Mouse (Mus musculus) common myeloid progenitor, adult 5-6 weeks (primary cell): ENCODE data around the gene Mfsd4b5. TPM values are rescaled to one million over a fixed set of nuclear protein-coding genes. Genes with fewer than 3 reads are reported as not detected.
"Not testable (repeated sequence)": the region's sequence is repeated elsewhere in the genome, so short reads cannot be mapped to it uniquely, and the experiment has no call there.

Source experiments
- ATAC-seq: replicated peaks from 2 replicates; pipeline ENCODE4 v1.8.0; 2016; ENCODE audit warnings: low read depth, mild to moderate bottlenecking, moderate TSS enrichment, inconsistent platforms; ENCODE audit not compliant: poor library complexity, severe bottlenecking
- total RNA-seq: library from RNA; stranded (forward); fragments of 200-1000, 187-1606 nt; gene quantifications from 2 replicates; pipeline ENCODE4 v1.2.3, GENCODE M21; 2017

Gene Mfsd4b5
- total RNA-seq, 1 experiment from 2014 or later: 0.59 TPM

- ATAC-seq: no peak
Measured at GRCm38 (mm10) chr10:39975771-39976170, 10.7 kb downstream of the Mfsd4b5 start.

- ATAC-seq: no peak
Measured at GRCm38 (mm10) chr10:39974982-39975381, 11.5 kb downstream of the Mfsd4b5 start.

GRCm38 (mm10) chr10:39967512-39967911 is 18.9 kb downstream of the Mfsd4b5 start:
- ATAC-seq: no peak

GRCm38 (mm10) chr10:39961906-39962305 is 24.5 kb downstream of the Mfsd4b5 start:
- peak; percentile 53 for ATAC-seq

- ATAC-seq: no peak
Measured at GRCm38 (mm10) chr10:39960441-39960822, 26.0 kb downstream of the Mfsd4b5 start.

- peak; percentile 97 for ATAC-seq
Measured at GRCm38 (mm10) chr10:39959761-39960440, 26.5 kb downstream of the Mfsd4b5 start, which contains the start of gene Mfsd4b3. Gene Mfsd4b3 (minus strand): TSS chr10:39960153.

GRCm38 (mm10) chr10:39958266-39958665 is 28.2 kb downstream of the Mfsd4b5 start:
- no peak for ATAC-seq

GRCm38 (mm10) chr10:39956340-39956878 is 30.0 kb downstream of the Mfsd4b5 start:
- ATAC-seq: no peak

- ATAC-seq: no peak
Measured at GRCm38 (mm10) chr10:39955163-39955562, 31.3 kb downstream of the Mfsd4b5 start.

- ATAC-seq: no peak
Measured at GRCm38 (mm10) chr10:39949377-39949954, 37.0 kb downstream of the Mfsd4b5 start.

- ATAC-seq: not testable (repeated sequence)
Measured at GRCm38 (mm10) chr10:39947195-39947594, 39.3 kb downstream of the Mfsd4b5 start.

- peak; percentile 72 for ATAC-seq
Measured at GRCm38 (mm10) chr10:39936553-39936952, 49.9 kb downstream of the Mfsd4b5 start.

- peak; percentile 63 for ATAC-seq
Measured at GRCm38 (mm10) chr10:39926616-39927139, 59.8 kb downstream of the Mfsd4b5 start, which contains the start of gene Mfsd4b2. Gene Mfsd4b2 (minus strand): TSS chr10:39926923.

GRCm38 (mm10) chr10:39924556-39924955 is 61.9 kb downstream of the Mfsd4b5 start:
- not testable (repeated sequence) for ATAC-seq

GRCm38 (mm10) chr10:39912616-39913015 is 73.8 kb downstream of the Mfsd4b5 start:
- ATAC-seq: no peak

GRCm38 (mm10) chr10:39908768-39909441 is 77.5 kb downstream of the Mfsd4b5 start:
- ATAC-seq: peak; percentile 72; the same call in 1 of the 2 replicates

Other genes starting within 250 kb of the Mfsd4b5 start
- 4.1 and 6.9 TPM in 2 replicates for gene Mfsd4b4, start 87.4 kb downstream of the Mfsd4b5 start, total RNA-seq
- not detected in 2 replicates for gene Mfsd4b2, start 59.7 kb downstream of the Mfsd4b5 start, total RNA-seq
- not detected in 2 replicates for gene Mfsd4b3, start 26.5 kb downstream of the Mfsd4b5 start, total RNA-seq
- not detected in 2 replicates for gene Mfsd4b1, start 38.6 kb upstream of the Mfsd4b5 start, total RNA-seq
- gene Slc16a10, start 155.6 kb upstream of the Mfsd4b5 start, total RNA-seq: 21.4 and 23.9 TPM in 2 replicates